1 mouse cellular context compared by ENCODE assay signal in the genomic region with DNA sequence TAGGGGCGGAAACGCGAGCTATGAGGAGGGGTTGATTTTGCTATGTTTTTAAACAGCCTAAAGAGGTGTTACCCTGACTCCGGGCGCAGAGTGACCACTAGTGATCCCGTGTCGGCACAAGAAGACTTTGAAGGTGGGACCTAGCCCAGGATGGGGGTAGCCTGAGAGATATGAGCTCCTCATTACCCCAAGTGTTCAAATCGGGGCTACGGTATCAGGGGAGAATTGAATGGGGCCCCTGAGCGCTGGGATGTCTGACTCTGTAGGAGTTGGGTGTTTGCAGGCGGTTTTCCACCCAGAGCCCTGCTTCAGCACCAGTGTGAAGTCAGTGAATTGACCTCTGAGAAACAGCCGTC.
TF ChIP-seq lines count a peak whose summit lies in the region.

No protein-coding gene starts in this region.

TF ChIP-seq in CH12.LX, 34 proteins besides CTCF, POLR2A, EP300 and RAD21:
- no peak for TF ChIP-seq CHD1 (IDR thresholded peaks at IDR 0.05; ENCODE audit: low read depth, low read length)
- no peak for TF ChIP-seq ZMIZ1 (IDR thresholded peaks at IDR 0.05; ENCODE audit: low read depth, low read length)
- no peak for TF ChIP-seq PAX5 (IDR thresholded peaks at IDR 0.05; ENCODE audit: low read length)
- TF ChIP-seq ZC3H11A (IDR thresholded peaks at IDR 0.05; ENCODE audit: low read depth, low read length): no peak
- no peak for TF ChIP-seq ELF1 (IDR thresholded peaks at IDR 0.05; ENCODE audit: low read depth, low read length)
